Mouse (Mus musculus) regulatory T cell (primary cell): ENCODE measurements around the gene Cbl.
"Not testable (repeated sequence)": the region's sequence is repeated elsewhere in the genome, so short reads cannot be mapped to it uniquely, and the experiment has no call there.

Source experiments
- in situ Hi-C: fragments of 300-600 bp; cut with MboI, MseI; formaldehyde crosslinking; loops from one replicate; pipeline ENCODE4 v1.15.1; 2025; ENCODE audit warnings: high pct_unique_total_duplicates

Gene Cbl

GRCm38 (mm10) chr9:44131276-44131590 lies 102.6 kb downstream of the Cbl start:
- in situ Hi-C loops, result no loop called here

GRCm38 (mm10) chr9:44130581-44131275 lies 103.1 kb downstream of the Cbl start:
- in situ Hi-C loops, result no loop called here

DNA sequence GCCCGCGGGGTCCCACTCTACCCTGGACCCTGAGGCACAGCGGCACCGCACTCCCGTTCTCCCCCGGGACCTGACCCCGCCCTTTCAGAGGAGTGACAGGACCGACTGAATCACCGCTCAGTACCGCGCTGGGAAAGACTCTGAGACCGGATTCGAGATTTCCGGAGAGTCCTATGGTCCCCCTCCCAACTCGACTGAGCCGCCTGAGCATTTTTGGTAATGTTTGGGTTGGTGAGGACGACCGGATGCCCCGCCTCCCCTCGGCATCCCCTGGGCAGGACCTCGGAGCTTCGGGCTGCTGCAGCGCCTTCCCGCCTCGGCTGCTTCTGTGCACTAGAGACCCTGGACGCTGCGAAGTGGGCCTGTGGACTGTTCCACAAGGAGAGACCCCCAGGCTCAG lies 103.8 kb downstream of the Cbl start:
- in situ Hi-C loops, result no loop called here

DNA sequence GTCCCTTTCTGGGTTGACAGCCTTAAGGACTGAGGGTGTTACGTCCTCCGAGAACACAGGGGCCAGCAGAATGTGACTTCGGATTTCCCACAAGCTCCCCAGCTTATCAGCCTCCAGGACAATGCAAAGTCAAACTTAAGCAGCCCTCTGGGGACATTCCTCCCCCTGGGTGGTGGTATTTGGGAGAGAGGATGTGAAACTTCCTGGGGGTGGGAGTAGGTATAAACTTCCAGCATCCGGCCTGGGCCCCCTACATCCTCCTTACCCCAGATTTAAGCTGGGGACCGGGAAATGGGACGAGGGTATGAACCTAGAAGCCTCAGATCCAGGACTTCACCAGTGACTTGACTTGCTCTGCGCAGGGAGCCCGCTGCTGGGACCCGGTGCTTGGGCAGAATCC lies 104.2 kb downstream of the Cbl start:
- in situ Hi-C loops, result no loop called here

DNA sequence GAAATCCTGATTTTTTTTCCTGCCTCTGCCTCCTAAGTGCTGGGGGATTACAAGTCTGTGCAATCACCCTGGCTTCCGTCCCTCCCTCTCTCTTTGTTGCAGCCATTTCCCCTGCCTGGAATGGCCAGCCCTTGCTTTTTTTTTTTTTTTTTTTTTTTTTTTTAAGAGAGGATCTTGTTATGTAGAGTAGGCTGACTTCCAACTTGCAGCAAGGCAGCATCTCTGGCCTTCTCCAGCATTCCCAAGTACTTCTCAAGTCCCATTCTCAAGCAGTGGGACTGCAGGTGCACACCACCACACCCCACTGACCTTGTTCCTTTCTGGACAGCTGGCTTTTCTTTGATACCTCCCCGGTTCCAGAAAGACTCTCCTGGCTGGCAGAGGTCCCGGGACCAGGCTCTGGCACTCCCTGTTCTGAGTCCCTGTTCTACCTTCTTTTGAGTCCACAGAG lies 106.5 kb downstream of the Cbl start:
- in situ Hi-C loops, result no loop called here

GRCm38 (mm10) chr9:44126746-44127145 lies 107.1 kb downstream of the Cbl start:
- in situ Hi-C loops, result no loop called here

DNA sequence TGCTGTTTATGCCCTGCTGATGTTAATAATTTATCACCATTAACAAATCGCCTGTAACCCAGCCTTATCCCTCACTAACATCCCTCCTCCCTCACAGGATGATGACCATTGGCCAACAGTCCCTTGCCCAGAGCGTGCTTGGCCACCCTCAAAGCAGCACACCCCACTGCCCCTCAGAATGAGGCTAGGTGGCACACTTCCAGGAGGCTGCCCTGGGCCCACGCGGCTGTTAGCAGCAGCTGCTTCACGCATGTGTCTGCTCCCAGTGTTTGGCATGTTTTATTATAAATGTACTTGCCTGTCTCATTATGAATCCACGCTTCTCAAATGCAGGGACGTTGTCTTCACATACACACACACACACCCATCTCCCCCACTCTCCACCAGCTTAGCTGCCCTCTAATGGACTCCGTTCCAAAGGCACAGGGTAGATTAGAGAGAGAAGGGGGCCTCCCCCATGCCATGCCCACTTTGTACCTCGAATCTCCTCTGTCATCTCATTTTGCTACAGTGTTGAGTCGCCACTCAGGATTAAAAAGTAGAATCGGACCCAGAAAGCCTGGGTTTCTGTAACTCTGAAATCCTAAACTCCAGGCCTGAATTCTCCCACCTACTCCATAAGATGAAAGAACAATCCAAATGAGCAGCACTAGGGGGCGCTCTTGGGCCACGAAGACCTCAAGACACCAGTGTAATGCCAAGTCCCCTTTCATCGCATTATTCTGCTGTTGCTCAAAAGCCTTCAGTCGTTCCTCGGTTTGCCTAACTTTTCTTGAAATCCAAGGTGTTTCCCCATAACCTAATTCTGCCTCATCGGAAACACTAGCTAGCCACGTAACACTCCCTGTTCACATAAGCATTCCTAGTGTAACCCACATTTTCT lies 108.1 kb downstream of the Cbl start:
- in situ Hi-C loops, result no loop called here

DNA sequence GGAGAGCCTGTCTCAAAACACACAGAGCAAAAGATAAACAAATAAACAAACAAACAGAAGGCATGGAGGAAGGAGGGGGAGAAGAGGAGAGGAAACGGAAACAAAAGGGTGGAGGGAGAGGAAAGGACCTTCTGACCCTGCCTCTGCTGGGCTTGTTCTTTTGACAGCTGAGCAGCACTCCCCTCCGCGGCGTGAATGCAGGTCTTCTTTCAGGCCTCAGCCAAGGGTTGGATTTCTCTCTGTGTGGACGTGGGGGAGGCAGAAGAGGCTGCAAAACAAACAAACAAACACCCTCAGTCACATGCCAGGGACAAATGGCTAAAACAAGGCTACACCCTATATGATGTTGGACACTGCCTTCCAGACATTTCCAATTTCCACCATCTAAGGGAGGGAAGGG lies 108.8 kb downstream of the Cbl start:
- in situ Hi-C loops, result no loop called here

DNA sequence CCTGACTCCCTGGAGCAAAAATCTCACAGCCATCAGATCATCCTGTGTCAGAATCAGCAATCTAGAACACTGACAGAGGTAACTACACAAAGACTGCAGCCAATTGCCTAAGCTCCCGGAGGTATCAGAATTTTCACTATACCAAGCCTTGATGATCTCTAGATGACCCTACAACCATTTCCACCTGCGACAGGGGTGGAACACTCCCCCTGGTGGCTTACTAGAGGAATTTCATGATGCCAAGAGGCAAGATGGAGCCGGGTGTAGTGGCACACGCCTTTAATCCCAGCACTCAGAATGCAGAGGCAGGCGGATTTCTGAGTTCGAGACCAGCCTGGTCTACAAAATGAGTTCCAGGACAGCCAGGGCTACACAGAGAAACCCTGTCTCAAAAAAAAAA lies 109.5 kb downstream of the Cbl start:
- in situ Hi-C loops, result no loop called here

DNA sequence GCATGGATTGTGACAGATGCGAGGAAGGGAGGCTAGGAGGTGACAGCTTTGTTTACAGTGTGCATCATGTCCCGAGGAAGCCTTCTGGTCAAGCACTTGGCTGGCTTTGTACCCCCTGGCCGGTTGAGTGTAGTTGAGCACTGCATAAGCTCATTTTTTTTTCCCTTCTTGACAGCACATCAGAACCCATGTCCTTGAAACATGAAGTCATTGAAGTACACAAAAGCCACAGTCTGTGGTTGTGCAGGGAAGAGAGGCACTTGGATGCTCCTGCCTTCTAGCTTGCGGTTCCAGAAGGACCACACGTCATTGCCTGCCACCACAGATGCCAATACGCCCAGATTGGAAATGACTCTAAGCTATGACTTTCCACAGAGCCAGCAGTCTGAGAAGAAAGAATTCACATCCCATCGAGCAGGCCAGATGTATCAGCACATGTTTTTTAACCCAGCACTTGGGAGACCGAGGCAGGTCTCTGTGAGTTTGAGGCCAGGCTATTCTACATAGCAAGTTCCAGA lies 113.8 kb downstream of the Cbl start:
- in situ Hi-C loops, result no loop called here

GRCm38 (mm10) chr9:44119011-44119410 lies 114.8 kb downstream of the Cbl start:
- in situ Hi-C loops, result no loop called here

GRCm38 (mm10) chr9:44116182-44116581 lies 117.7 kb downstream of the Cbl start:
- in situ Hi-C loops, result no loop called here

DNA sequence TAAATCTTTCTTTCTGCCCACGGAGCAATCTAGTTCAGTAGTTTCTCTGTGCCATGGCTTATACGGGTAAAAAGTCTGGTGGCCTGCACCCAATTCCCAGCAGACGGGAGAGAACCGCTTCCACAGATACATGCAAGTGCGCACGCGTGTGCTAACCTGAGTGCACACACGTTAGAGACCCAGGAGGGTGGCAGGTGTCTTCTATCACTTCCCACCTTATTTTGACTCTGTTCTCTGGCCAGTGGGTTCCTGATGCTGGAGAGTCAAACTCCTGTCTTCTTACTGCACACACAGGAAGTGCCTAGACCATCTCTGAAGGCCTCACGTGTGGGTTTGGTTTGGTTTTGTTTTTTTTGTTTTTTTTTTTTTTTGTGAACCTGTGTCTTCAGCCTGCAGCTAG lies 118.2 kb downstream of the Cbl start:
- in situ Hi-C loops, result no loop called here

DNA sequence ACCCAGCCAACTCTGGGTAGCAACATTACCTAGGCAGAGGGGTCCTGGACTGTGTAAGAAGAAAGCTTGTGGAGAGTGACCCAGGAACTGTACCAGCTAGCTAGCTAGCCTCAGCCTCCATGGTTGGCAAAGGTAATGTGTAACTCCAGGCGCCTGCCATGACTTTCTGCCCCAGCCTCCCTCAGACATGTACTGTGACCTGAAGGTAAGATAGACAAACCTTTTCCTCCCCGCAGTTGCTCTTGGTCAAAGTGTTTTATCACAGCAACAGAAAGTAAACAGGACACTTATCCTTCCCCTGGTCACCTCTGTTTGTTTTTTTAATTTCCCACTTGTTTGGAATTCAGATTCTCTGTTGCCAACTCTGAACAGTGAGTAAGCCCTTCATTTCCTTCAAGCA lies 119.4 kb downstream of the Cbl start:
- in situ Hi-C loops, result no loop called here

GRCm38 (mm10) chr9:44113105-44113789 lies 120.6 kb downstream of the Cbl start, which contains the start of the genes Gm49380 and Rnf26:
Gene Gm49380 (minus strand): TSS chr9:44113500.
Gene Rnf26 (minus strand): TSS chr9:44113517.
- in situ Hi-C loops, result no loop called here

- in situ Hi-C loops, result not testable (repeated sequence)
These were observed 121.9 kb downstream of the Cbl start for GRCm38 (mm10) chr9:44111909-44112308.

DNA sequence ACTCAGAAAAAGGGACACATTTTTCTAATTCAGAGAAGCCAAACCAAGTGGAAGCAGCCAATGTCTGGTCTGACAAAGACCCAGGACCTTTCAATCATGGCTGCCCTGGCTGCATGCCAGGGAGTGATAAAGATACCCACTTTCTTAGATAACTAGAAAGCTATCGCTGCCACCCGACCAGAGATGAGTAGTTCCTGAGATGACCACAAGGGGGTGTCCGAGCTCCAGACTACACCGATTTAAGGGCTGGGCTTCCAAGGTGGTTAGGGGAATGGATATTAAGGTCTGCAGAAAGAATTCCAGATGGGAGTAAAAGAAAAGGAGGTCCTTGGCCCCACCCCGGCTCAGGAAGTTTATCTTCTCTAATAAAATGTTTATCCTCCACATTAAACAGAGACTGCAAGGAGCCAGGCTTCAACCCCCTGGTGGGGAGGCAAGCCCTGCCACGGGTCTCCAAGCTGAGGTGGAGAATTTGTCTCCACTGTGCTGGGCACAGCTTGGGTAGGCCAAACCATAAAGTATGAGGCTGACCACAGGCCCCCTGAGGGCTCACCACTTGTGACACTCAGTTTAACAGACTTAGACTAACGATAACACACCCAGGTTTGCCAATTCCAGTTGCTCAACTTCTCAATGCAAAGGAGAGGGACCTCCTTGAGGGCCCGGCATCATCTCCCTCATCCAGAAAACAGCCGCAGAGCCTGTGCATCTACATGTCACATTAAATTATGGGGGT lies 124.3 kb downstream of the Cbl start:
- in situ Hi-C loops, result no loop called here

GRCm38 (mm10) chr9:44108269-44109055 lies 125.4 kb downstream of the Cbl start:
- in situ Hi-C loops, result no loop called here

- in situ Hi-C loops, result no loop called here
These were observed 126.2 kb downstream of the Cbl start for GRCm38 (mm10) chr9:44107557-44108179.

DNA sequence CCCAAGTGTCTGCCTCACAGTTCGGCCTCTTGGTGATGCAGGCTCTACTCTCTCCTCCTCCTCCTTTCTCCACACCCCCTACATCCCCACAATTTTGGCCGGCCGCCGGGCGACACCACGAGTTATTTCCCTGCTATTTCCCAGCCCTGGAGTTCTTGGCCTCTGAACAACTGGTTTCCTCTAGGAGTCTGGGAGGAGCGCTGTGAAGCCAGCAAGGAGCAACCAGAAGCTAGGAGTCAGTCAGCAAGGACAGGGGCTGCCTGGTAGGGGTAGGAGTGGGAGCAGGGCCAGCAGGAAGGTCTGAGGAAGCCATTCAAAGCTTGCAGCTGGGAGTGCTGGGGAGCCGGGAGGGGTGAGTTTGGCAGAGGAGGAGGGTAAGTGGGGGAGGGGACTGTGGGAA lies 126.7 kb downstream of the Cbl start, which contains the start of gene C1qtnf5:
TSS of gene C1qtnf5 (plus strand) at position 136 of the 400 bp plus-strand sequence.
- in situ Hi-C loops, result no loop called here
